Mouse (Mus musculus): Measurements from ENCODE around the gene Lclat1. TPM values are rescaled to one million over a fixed set of nuclear protein-coding genes. Genes with fewer than 3 reads are reported as not detected.
A peak's percentile ranks its signal among the peaks of the same experiment; 100 is the strongest.

The Lclat1 gene
- polyA plus RNA-seq (2015; fragmentation: Nextera tagmentation; extraction: Ambion mirVana), result 4.5 and 5.4 TPM in 2 replicates

GRCm38 (mm10) chr17:73107158-73108157 is at the start of gene Lclat1:
Lclat1 (plus strand) TSS chr17:73107985.
- peak; percentile 98 for DNase-seq (ENCODE audit: low spot score)

GRCm38 (mm10) chr17:73058319-73058718 is 49.5 kb upstream of the Lclat1 start:
- no peak for DNase-seq (ENCODE audit: low spot score)

GRCm38 (mm10) chr17:73060224-73060896 is 47.4 kb upstream of the Lclat1 start:
- DNase-seq (ENCODE audit: low spot score), result no peak

- no peak for DNase-seq (ENCODE audit: low spot score)
Observed at GRCm38 (mm10) chr17:73060897-73061252, 46.9 kb upstream of the Lclat1 start.

GRCm38 (mm10) chr17:73062701-73063100 is 45.1 kb upstream of the Lclat1 start:
- DNase-seq (ENCODE audit: low spot score), result no peak

- no peak for DNase-seq (ENCODE audit: low spot score)
Observed at GRCm38 (mm10) chr17:73063299-73063698, 44.5 kb upstream of the Lclat1 start.

- DNase-seq (ENCODE audit: low spot score), result no peak
Observed at GRCm38 (mm10) chr17:73063781-73064180, 44.0 kb upstream of the Lclat1 start.

- DNase-seq (ENCODE audit: low spot score), result no peak
Observed at GRCm38 (mm10) chr17:73066387-73067169, 41.2 kb upstream of the Lclat1 start.

GRCm38 (mm10) chr17:73067423-73067822 is 40.4 kb upstream of the Lclat1 start:
- DNase-seq (ENCODE audit: low spot score), result no peak

GRCm38 (mm10) chr17:73068321-73068992 is 39.3 kb upstream of the Lclat1 start:
- DNase-seq (ENCODE audit: low spot score), result no peak

GRCm38 (mm10) chr17:73070466-73070865 is 37.3 kb upstream of the Lclat1 start:
- no peak for DNase-seq (ENCODE audit: low spot score)

GRCm38 (mm10) chr17:73071725-73072263 is 36.0 kb upstream of the Lclat1 start:
- no peak for DNase-seq (ENCODE audit: low spot score)

- no peak for DNase-seq (ENCODE audit: low spot score)
Observed at GRCm38 (mm10) chr17:73072286-73072685, 35.5 kb upstream of the Lclat1 start.

GRCm38 (mm10) chr17:73074631-73075030 is 33.2 kb upstream of the Lclat1 start:
- DNase-seq (ENCODE audit: low spot score), result no peak

- no peak for DNase-seq (ENCODE audit: low spot score)
Observed at GRCm38 (mm10) chr17:73075238-73075890, 32.4 kb upstream of the Lclat1 start.

- no peak for DNase-seq (ENCODE audit: low spot score)
Observed at GRCm38 (mm10) chr17:73077638-73078037, 30.1 kb upstream of the Lclat1 start.

GRCm38 (mm10) chr17:73081360-73082133 is 26.2 kb upstream of the Lclat1 start:
- DNase-seq (ENCODE audit: low spot score), result no peak

- DNase-seq (ENCODE audit: low spot score), result no peak
Observed at GRCm38 (mm10) chr17:73082506-73083196, 25.1 kb upstream of the Lclat1 start.

All from thymus, postnatal 0 days (tissue).